Mouse (Mus musculus) thymus, adult 2 months (tissue): ENCODE data around the gene Rtkn2.

Experiments used
- CTCF ChIP-seq: fragments of 200-500 bp; IDR thresholded peaks from 2 replicates; pipeline ENCODE4 v1.5.1; 2012; ENCODE audit warnings: mild to moderate bottlenecking, control low read depth, low read length, moderate library complexity, borderline replicate concordance; ENCODE audit not compliant: control insufficient read depth, poor library complexity, insufficient read depth; ENCODE audit errors: extremely low read depth
- POLR2A ChIP-seq: fragments of 200-500 bp; IDR thresholded peaks from 2 replicates; pipeline ENCODE4 v1.6.1; 2012; ENCODE audit warnings: mild to moderate bottlenecking, low read length, control low read depth, moderate library complexity; ENCODE audit not compliant: control insufficient read depth, poor library complexity, insufficient read depth; ENCODE audit errors: extremely low read depth

GRCm38 (mm10) chr10:68007103-68007502 lies 27.7 kb downstream of the Rtkn2 start:
- TF ChIP-seq CTCF (no peak), POLR2A (no peak)
